Mouse (Mus musculus): ENCODE measurements around the gene Fkbp11.

GRCm38 (mm10) chr15:98768259-98768658 is 40.3 kb upstream of the Fkbp11 start:
- TF ChIP-seq NRF1 (IDR thresholded peaks at IDR 0.05; ENCODE audit: insufficient read depth, low read depth, low read length, poor library complexity, severe bottlenecking) (no peak), E2F4 (IDR thresholded peaks at IDR 0.05; ENCODE audit: borderline replicate concordance, low read depth, low read length) (no peak), USF2 (IDR thresholded peaks at IDR 0.05; ENCODE audit: borderline replicate concordance in 1 of 2, insufficient read depth in 1 of 2, low read depth in 1 of 2, low read length in 2 of 2) (no peak), POLR2A (IDR thresholded peaks at IDR 0.05; ENCODE audit: control insufficient read depth in 1 of 2, insufficient read depth in 1 of 2, low read depth in 1 of 2, low read length in 2 of 2, poor library complexity in 1 of 2) (no peak), ZMIZ1 (IDR thresholded peaks at IDR 0.05; ENCODE audit: low read depth, low read length) (no peak), MAZ (IDR thresholded peaks at IDR 0.05; ENCODE audit: low read depth, low read length) (no peak), KAT2A (conservative IDR thresholded peaks at IDR 0.05; ENCODE audit: low read depth, low read length) (no peak), CTCF (IDR thresholded peaks at IDR 0.05 in 2 of 3, conservative IDR thresholded peaks at IDR 0.05 in 1 of 3; ENCODE audit: control insufficient read depth in 1 of 3, insufficient read depth in 1 of 3, low read depth in 2 of 3, low read length in 3 of 3, poor library complexity in 1 of 3, severe bottlenecking in 1 of 3) (no peak), MAFK (IDR thresholded peaks at IDR 0.05; ENCODE audit: borderline replicate concordance, low read depth, low read length) (no peak)

Measured in MEL (cell line).